Mouse (Mus musculus): ENCODE measurements around the gene 1700020A23Rik. TPM values are rescaled to one million over a fixed set of nuclear protein-coding genes. Genes with fewer than 3 reads are reported as not detected.

The 1700020A23Rik gene
- polyA plus RNA-seq, 1 experiment = not detected

- peaks cover 9% of the 10 kb centered on the region for H3K4me1 ChIP-seq (ENCODE audit: control insufficient read depth, insufficient read depth, low read length)
- WGBS = 22% methylated on average over 5 of the region's 5 CpGs
- no peak for TF ChIP-seq POLR2A (IDR thresholded peaks at IDR 0.05; ENCODE audit: borderline replicate concordance, extremely low read depth, low read depth, low read length)
- TF ChIP-seq CTCF (IDR thresholded peaks at IDR 0.05; ENCODE audit: insufficient read depth, low read length) = no peak
- DNase-seq = no peak
- peak overlapping the region; percentile 68 for H3K4me3 ChIP-seq (replicated peaks; ENCODE audit: extremely low read depth, low read depth, low read length)
Observed at GRCm38 (mm10) chr2:130425112-130425511, 20.1 kb downstream of the 1700020A23Rik start.

GRCm38 (mm10) chr2:130429851-130430250 lies 24.8 kb downstream of the 1700020A23Rik start:
- Histone ChIP-seq H3K4me1 (ENCODE audit: control insufficient read depth, insufficient read depth, low read length) (peaks cover 11% of the 10 kb centered on the region), H3K4me3 (replicated peaks; ENCODE audit: extremely low read depth, low read depth, low read length) (no peak overlapping the region)
- 52% methylated on average over 2 of the region's 2 CpGs for WGBS
- no peak for TF ChIP-seq CTCF (IDR thresholded peaks at IDR 0.05; ENCODE audit: insufficient read depth, low read length)
- no peak for TF ChIP-seq POLR2A (IDR thresholded peaks at IDR 0.05; ENCODE audit: borderline replicate concordance, extremely low read depth, low read depth, low read length)
- no peak for DNase-seq

- TF ChIP-seq CTCF (IDR thresholded peaks at IDR 0.05; ENCODE audit: insufficient read depth, low read length) (no peak), POLR2A (IDR thresholded peaks at IDR 0.05; ENCODE audit: borderline replicate concordance, extremely low read depth, low read depth, low read length) (no peak)
- 58% methylated on average over 3 of the region's 3 CpGs for WGBS
- peaks cover 6% of the 10 kb centered on the region for H3K4me1 ChIP-seq (ENCODE audit: control insufficient read depth, insufficient read depth, low read length)
- H3K4me3 ChIP-seq (replicated peaks; ENCODE audit: extremely low read depth, low read depth, low read length) = no peak overlapping the region
- DNase-seq = no peak
Observed at GRCm38 (mm10) chr2:130430484-130430883, 25.4 kb downstream of the 1700020A23Rik start.

GRCm38 (mm10) chr2:130432157-130432556 lies 27.1 kb downstream of the 1700020A23Rik start:
- TF ChIP-seq POLR2A (IDR thresholded peaks at IDR 0.05; ENCODE audit: borderline replicate concordance, extremely low read depth, low read depth, low read length) (no peak), CTCF (IDR thresholded peaks at IDR 0.05; ENCODE audit: insufficient read depth, low read length) (no peak)
- H3K4me1 ChIP-seq (ENCODE audit: control insufficient read depth, insufficient read depth, low read length) = peaks cover 6% of the 10 kb centered on the region
- 92% methylated on average over 3 of the region's 3 CpGs for WGBS
- no peak for DNase-seq
- no peak overlapping the region for H3K4me3 ChIP-seq (replicated peaks; ENCODE audit: extremely low read depth, low read depth, low read length)

GRCm38 (mm10) chr2:130433152-130433551 lies 28.1 kb downstream of the 1700020A23Rik start:
- no peak overlapping the region for H3K4me3 ChIP-seq (replicated peaks; ENCODE audit: extremely low read depth, low read depth, low read length)
- 21% methylated on average over 4 of the region's 4 CpGs for WGBS
- TF ChIP-seq CTCF (IDR thresholded peaks at IDR 0.05; ENCODE audit: insufficient read depth, low read length) = peak; percentile 47
- TF ChIP-seq POLR2A (IDR thresholded peaks at IDR 0.05; ENCODE audit: borderline replicate concordance, extremely low read depth, low read depth, low read length) = no peak
- DNase-seq = no peak
- H3K4me1 ChIP-seq (ENCODE audit: control insufficient read depth, insufficient read depth, low read length) = peaks cover 6% of the 10 kb centered on the region

- no peak overlapping the region for H3K4me3 ChIP-seq (replicated peaks; ENCODE audit: extremely low read depth, low read depth, low read length)
- 98% methylated on average over 1 of the region's 1 CpGs for WGBS
- DNase-seq = no peak
- H3K4me1 ChIP-seq (ENCODE audit: control insufficient read depth, insufficient read depth, low read length) = no peaks in the 10 kb centered on the region
- TF ChIP-seq CTCF (IDR thresholded peaks at IDR 0.05; ENCODE audit: insufficient read depth, low read length) (no peak), POLR2A (IDR thresholded peaks at IDR 0.05; ENCODE audit: borderline replicate concordance, extremely low read depth, low read depth, low read length) (no peak)
Observed at GRCm38 (mm10) chr2:130436769-130437168, 31.7 kb downstream of the 1700020A23Rik start.

GRCm38 (mm10) chr2:130438861-130439260 lies 33.8 kb downstream of the 1700020A23Rik start:
- Histone ChIP-seq H3K4me1 (ENCODE audit: control insufficient read depth, insufficient read depth, low read length) (no peaks in the 10 kb centered on the region), H3K4me3 (replicated peaks; ENCODE audit: extremely low read depth, low read depth, low read length) (no peak overlapping the region)
- no peak for DNase-seq
- TF ChIP-seq POLR2A (IDR thresholded peaks at IDR 0.05; ENCODE audit: borderline replicate concordance, extremely low read depth, low read depth, low read length) (no peak), CTCF (IDR thresholded peaks at IDR 0.05; ENCODE audit: insufficient read depth, low read length) (no peak)
- 92% methylated on average over 3 of the region's 3 CpGs for WGBS

GRCm38 (mm10) chr2:130439840-130440480 lies 34.9 kb downstream of the 1700020A23Rik start:
- Histone ChIP-seq H3K4me3 (replicated peaks; ENCODE audit: extremely low read depth, low read depth, low read length) (no peak overlapping the region), H3K4me1 (ENCODE audit: control insufficient read depth, insufficient read depth, low read length) (no peaks in the 10 kb centered on the region)
- WGBS = 92% methylated on average over 4 of the region's 4 CpGs
- TF ChIP-seq CTCF (IDR thresholded peaks at IDR 0.05; ENCODE audit: insufficient read depth, low read length) = no peak
- TF ChIP-seq POLR2A (IDR thresholded peaks at IDR 0.05; ENCODE audit: borderline replicate concordance, extremely low read depth, low read depth, low read length) = no peak
- no peak for DNase-seq

GRCm38 (mm10) chr2:130442162-130442561 lies 37.1 kb downstream of the 1700020A23Rik start:
- WGBS = 91% methylated on average over 10 of the region's 10 CpGs
- no peaks in the 10 kb centered on the region for H3K4me1 ChIP-seq (ENCODE audit: control insufficient read depth, insufficient read depth, low read length)
- TF ChIP-seq CTCF (IDR thresholded peaks at IDR 0.05; ENCODE audit: insufficient read depth, low read length) (no peak), POLR2A (IDR thresholded peaks at IDR 0.05; ENCODE audit: borderline replicate concordance, extremely low read depth, low read depth, low read length) (no peak)
- no peak for DNase-seq
- H3K4me3 ChIP-seq (replicated peaks; ENCODE audit: extremely low read depth, low read depth, low read length) = no peak overlapping the region

GRCm38 (mm10) chr2:130448449-130448848 lies 43.4 kb downstream of the 1700020A23Rik start:
- no peak for TF ChIP-seq POLR2A (IDR thresholded peaks at IDR 0.05; ENCODE audit: borderline replicate concordance, extremely low read depth, low read depth, low read length)
- no peak overlapping the region for H3K4me3 ChIP-seq (replicated peaks; ENCODE audit: extremely low read depth, low read depth, low read length)
- DNase-seq = no peak

More at GRCm38 (mm10) chr2:130448449-130448848, 43.4 kb downstream of the 1700020A23Rik start:
- peaks cover 11% of the 10 kb centered on the region for H3K4me1 ChIP-seq (ENCODE audit: control insufficient read depth, insufficient read depth, low read length)

All from lung, adult 2 months (tissue).